Mouse (Mus musculus) limb, embryonic 11.5 days (tissue): ENCODE results near the gene Gm49395. TPM values are rescaled to one million over a fixed set of nuclear protein-coding genes. Genes with fewer than 3 reads are reported as not detected.

Experiments
- ATAC-seq: fragments of 200-750 bp; cut with Nextera tagmentation; 2 replicates; pipeline ENCODE4 v1.8.0; 2017; ENCODE audit warnings: low read depth; ENCODE audit not compliant: insufficient number of reproducible peaks, low FRiP score, low TSS enrichment
- DNase-seq: peaks from one replicate; pipeline ENCODE4 v3.0.0-alpha.2; 2015; ENCODE audit warnings: low spot score
- H3K27ac ChIP-seq: fragments of 300-500 bp; sonication (generic); replicated peaks from 2 replicates; pipeline ENCODE4 v1.5.1; 2014; ENCODE audit warnings: low read depth, mild to moderate bottlenecking, low read length
- H3K27me3 ChIP-seq: fragments of 300-500 bp; sonication (generic); 2 replicates; pipeline ENCODE4 v1.6.1; 2014; ENCODE audit warnings: mild to moderate bottlenecking, low read length, mixed read lengths; ENCODE audit not compliant: control insufficient read depth, insufficient read depth
- H3K36me3 ChIP-seq: fragments of 300-500 bp; sonication (generic); 2 replicates; pipeline ENCODE4 v1.6.1; 2014; ENCODE audit warnings: mild to moderate bottlenecking, low read length, moderate library complexity, mixed read lengths; ENCODE audit not compliant: control insufficient read depth, insufficient read depth
- H3K4me1 ChIP-seq: fragments of 300-500 bp; sonication (generic); 2 replicates; pipeline ENCODE4 v1.6.1; 2014; ENCODE audit warnings: low read length, mixed read lengths; ENCODE audit not compliant: control insufficient read depth, insufficient read depth
- H3K4me2 ChIP-seq: fragments of 300-500 bp; sonication (generic); 2 replicates; pipeline ENCODE4 v1.6.1; 2014; ENCODE audit warnings: low read depth, mild to moderate bottlenecking, moderate library complexity; ENCODE audit not compliant: severe bottlenecking
- H3K4me3 ChIP-seq: fragments of 300-500 bp; sonication (generic); 2 replicates; pipeline ENCODE4 v1.5.1; 2014; ENCODE audit warnings: low read depth, low read length
- H3K9ac ChIP-seq: fragments of 300-500 bp; sonication (generic); 2 replicates; pipeline ENCODE4 v1.6.1; 2014; ENCODE audit warnings: mild to moderate bottlenecking, low read length
- H3K9me3 ChIP-seq: fragments of 300-500 bp; sonication (generic); 2 replicates; pipeline ENCODE4 v1.6.1; 2016; ENCODE audit warnings: low read length; ENCODE audit not compliant: control insufficient read depth
- WGBS: fragments of 180-500 bp; shearing (Covaris S2); extraction: QIAGEN DNeasy Blood & Tissue Kit; methylation state at CpG from one replicate; pipeline ENCODE4 v1.1.7; 2014; 5-methylcytosine and 5-hydroxymethylcytosine counted together
- polyA plus RNA-seq: library from polyadenylated mRNA; unstranded; fragments of >200 nt; fragmentation: Nextera tagmentation; extraction: Ambion mirVana; gene quantifications from 2 replicates; pipeline ENCODE4 v1.2.1, GENCODE M21; 2014

The Gm49395 gene
- polyA plus RNA-seq, 1 experiment from 2014 or later, result 2.2 TPM

GRCm38 (mm10) chr13:115079996-115080585 is 21.6 kb downstream of the Gm49395 start:
- WGBS, result 95% methylated on average over 3 of the region's 3 CpGs
- ATAC-seq (no peak), DNase-seq (no peak)
- Histone ChIP-seq H3K9ac (no peak overlapping the region), H3K4me2 (no peak overlapping the region), H3K9me3 (no peaks in the 10 kb centered on the region), H3K4me3 (no peak overlapping the region), H3K27me3 (no peaks in the 10 kb centered on the region), H3K4me1 (no peaks in the 10 kb centered on the region), H3K36me3 (no peaks in the 10 kb centered on the region), H3K27ac (no peak overlapping the region)

GRCm38 (mm10) chr13:115078997-115079685 is 22.6 kb downstream of the Gm49395 start:
- Histone ChIP-seq H3K36me3 (no peaks in the 10 kb centered on the region), H3K9ac (no peak overlapping the region), H3K4me3 (no peak overlapping the region), H3K9me3 (no peaks in the 10 kb centered on the region), H3K4me1 (no peaks in the 10 kb centered on the region), H3K27me3 (no peaks in the 10 kb centered on the region), H3K4me2 (no peak overlapping the region), H3K27ac (no peak overlapping the region)
- DNase-seq (no peak), ATAC-seq (no peak)
- WGBS, result 90% methylated on average over 6 of the region's 6 CpGs

GRCm38 (mm10) chr13:115077346-115078134 is 24.2 kb downstream of the Gm49395 start:
- WGBS, result 91% methylated on average over 9 of the region's 9 CpGs
- H3K9ac ChIP-seq, result no peak overlapping the region
- H3K4me3 ChIP-seq, result no peak overlapping the region
- DNase-seq (no peak), ATAC-seq (no peak)
- no peaks in the 10 kb centered on the region for H3K27me3 ChIP-seq
- H3K27ac ChIP-seq, result no peak overlapping the region
- H3K4me2 ChIP-seq, result no peak overlapping the region
- no peaks in the 10 kb centered on the region for H3K9me3 ChIP-seq
- no peaks in the 10 kb centered on the region for H3K36me3 ChIP-seq
- H3K4me1 ChIP-seq, result no peaks in the 10 kb centered on the region

- no peak for ATAC-seq
- no peak overlapping the region for H3K9ac ChIP-seq
Observed at GRCm38 (mm10) chr13:115072386-115072785, 29.3 kb downstream of the Gm49395 start.

GRCm38 (mm10) chr13:115071431-115071830 is 30.3 kb downstream of the Gm49395 start:
- H3K9me3 ChIP-seq, result no peaks in the 10 kb centered on the region
- 86% methylated on average over 3 of the region's 3 CpGs for WGBS
- H3K27me3 ChIP-seq, result no peaks in the 10 kb centered on the region
- H3K36me3 ChIP-seq, result no peaks in the 10 kb centered on the region
- no peak overlapping the region for H3K4me3 ChIP-seq
- no peak overlapping the region for H3K27ac ChIP-seq
- no peak overlapping the region for H3K4me2 ChIP-seq
- no peak for ATAC-seq
- H3K9ac ChIP-seq, result no peak overlapping the region
- H3K4me1 ChIP-seq, result no peaks in the 10 kb centered on the region
- DNase-seq, result no peak

More at GRCm38 (mm10) chr13:115072386-115072785, 29.3 kb downstream of the Gm49395 start:
- Histone ChIP-seq H3K4me2 (no peak overlapping the region), H3K27me3 (no peaks in the 10 kb centered on the region), H3K4me3 (no peak overlapping the region), H3K27ac (no peak overlapping the region), H3K4me1 (no peaks in the 10 kb centered on the region), H3K9me3 (no peaks in the 10 kb centered on the region), H3K36me3 (no peaks in the 10 kb centered on the region)
- DNase-seq, result no peak
- WGBS, result 94% methylated on average over 6 of the region's 6 CpGs

GRCm38 (mm10) chr13:115067968-115068330 is 33.8 kb downstream of the Gm49395 start:
- DNase-seq (no peak), ATAC-seq (no peak)
- no peaks in the 10 kb centered on the region for H3K36me3 ChIP-seq
- H3K9me3 ChIP-seq, result no peaks in the 10 kb centered on the region
- no peaks in the 10 kb centered on the region for H3K27me3 ChIP-seq
- no peaks in the 10 kb centered on the region for H3K4me1 ChIP-seq
- 93% methylated on average over 1 of the region's 1 CpGs for WGBS
- H3K4me2 ChIP-seq, result no peak overlapping the region
- no peak overlapping the region for H3K27ac ChIP-seq
- no peak overlapping the region for H3K4me3 ChIP-seq
- H3K9ac ChIP-seq, result no peak overlapping the region

- Histone ChIP-seq H3K4me3 (no peak overlapping the region), H3K9ac (no peak overlapping the region), H3K4me2 (no peak overlapping the region), H3K9me3 (no peaks in the 10 kb centered on the region), H3K36me3 (no peaks in the 10 kb centered on the region), H3K4me1 (no peaks in the 10 kb centered on the region), H3K27ac (no peak overlapping the region), H3K27me3 (no peaks in the 10 kb centered on the region)
- DNase-seq, result no peak
- WGBS, result 82% methylated on average over 4 of the region's 4 CpGs
- no peak for ATAC-seq
Observed at GRCm38 (mm10) chr13:115067324-115067967, 34.3 kb downstream of the Gm49395 start.

GRCm38 (mm10) chr13:115057555-115057954 is 44.2 kb downstream of the Gm49395 start:
- 93% methylated on average over 5 of the region's 5 CpGs for WGBS

More at GRCm38 (mm10) chr13:115057555-115057954, 44.2 kb downstream of the Gm49395 start:
- H3K4me1 ChIP-seq, result peaks cover 3% of the 10 kb centered on the region; the same call in 1 of the 2 replicates
- ATAC-seq (no peak), DNase-seq (no peak)
- no peaks in the 10 kb centered on the region for H3K27me3 ChIP-seq
- H3K4me2 ChIP-seq, result no peak overlapping the region
- H3K4me3 ChIP-seq, result no peak overlapping the region
- H3K9me3 ChIP-seq, result no peaks in the 10 kb centered on the region
- H3K9ac ChIP-seq, result no peak overlapping the region
- no peak overlapping the region for H3K27ac ChIP-seq
- no peaks in the 10 kb centered on the region for H3K36me3 ChIP-seq
